Mouse (Mus musculus) bone marrow macrophage, adult 2 months (primary cell): ENCODE results near the gene Tspyl1.

Experiments
- CTCF ChIP-seq: IDR thresholded peaks from 2 replicates; pipeline ENCODE4 v1.5.1; 2012; ENCODE audit warnings: low read depth, mild to moderate bottlenecking, low read length, moderate library complexity
- POLR2A ChIP-seq: IDR thresholded peaks from 2 replicates; pipeline ENCODE4 v1.6.1; 2012; ENCODE audit warnings: mild to moderate bottlenecking, low read depth, low read length, borderline replicate concordance

GRCm38 (mm10) chr10:34244745-34245144 lies 37.2 kb upstream of the Tspyl1 start:
- TF ChIP-seq POLR2A (no peak), CTCF (no peak)
